Mouse (Mus musculus) G1E (cell line): Measurements from ENCODE around the gene Faap20. TPM values are rescaled to one million over a fixed set of nuclear protein-coding genes. Genes with fewer than 3 reads are reported as not detected.
A peak's percentile ranks its signal among the peaks of the same experiment; 100 is the strongest.

Experiments used
- ATAC-seq: 2 replicates; pipeline ENCODE4 v1.8.0; 2016; ENCODE audit warnings: mild to moderate bottlenecking; ENCODE audit not compliant: insufficient number of reproducible peaks, poor library complexity, low FRiP score, severe bottlenecking; ENCODE audit errors: extremely low read depth
- DNase-seq: peaks from one replicate; pipeline ENCODE4 v3.0.0; 2012; ENCODE audit warnings: low spot score
- H3K27me3 ChIP-seq: 2 replicates; pipeline ENCODE4 v1.6.1; 2012; ENCODE audit warnings: mild to moderate bottlenecking, low read length, inconsistent platforms; ENCODE audit not compliant: insufficient read depth
- H3K36me3 ChIP-seq: replicated peaks from 2 replicates; pipeline ENCODE3; 2012; ENCODE audit warnings: mild to moderate bottlenecking, inconsistent platforms
- H3K4me1 ChIP-seq: 2 replicates; pipeline ENCODE4 v1.6.1; 2012; ENCODE audit warnings: low read depth, low read length, inconsistent platforms, mixed read lengths; ENCODE audit not compliant: insufficient read depth
- H3K4me3 ChIP-seq: 2 replicates; pipeline ENCODE4 v1.5.1; 2012; ENCODE audit warnings: low read depth, mild to moderate bottlenecking, inconsistent platforms, low read length, moderate library complexity, mixed read lengths
- H3K9me3 ChIP-seq: replicated peaks from 2 replicates; pipeline ENCODE4 v1.6.1; 2012; ENCODE audit warnings: inconsistent platforms
- CTCF ChIP-seq: IDR thresholded peaks from 2 replicates; pipeline ENCODE4 v1.5.1; 2012; ENCODE audit warnings: low read depth, low read length, inconsistent platforms, mixed read lengths
- GATA1 ChIP-seq: IDR thresholded peaks from 2 replicates; pipeline ENCODE4 v1.6.1; 2012; ENCODE audit warnings: borderline replicate concordance, low read length, inconsistent platforms, mixed read lengths
- GATA2 ChIP-seq: IDR thresholded peaks from 2 replicates; pipeline ENCODE4 v1.6.1; 2012; ENCODE audit warnings: low read depth, low read length, inconsistent platforms, borderline replicate concordance
- POLR2AphosphoS5 ChIP-seq: IDR thresholded peaks from 2 replicates; pipeline ENCODE4 v1.6.1; 2012; ENCODE audit warnings: low read depth, low read length, inconsistent platforms; ENCODE audit not compliant: insufficient replicate concordance
- TAL1 ChIP-seq: conservative IDR thresholded peaks from 2 replicates; pipeline ENCODE4 v1.6.1; 2012; ENCODE audit warnings: low read depth, low read length, inconsistent platforms, mixed read lengths
- polyA plus RNA-seq: library from polyadenylated mRNA; stranded (reverse); fragments of >175 nt; gene quantifications from 2 replicates; pipeline ENCODE4 v1.2.3, GENCODE M21; 2012
- total RNA-seq, 2 experiments: library from RNA; stranded (forward) in 1 of 2; stranded (reverse) in 1 of 2; fragments of 200-1000 nt in 1 of 2; fragments of >200 nt in 1 of 2; fragmentation: Nextera tagmentation in 1 of 2; gene quantifications; 2 replicates each; pipeline ENCODE4 v1.2.3; 2014 to 2017

Faap20 gene
- total and polyA plus RNA-seq, 3 experiments: 23.5 to 45.5 (median 24.9) TPM

GRCm38 (mm10) chr4:155250361-155251117 is 937 bp downstream of the Faap20 start:
- Histone ChIP-seq H3K27me3 (peaks cover 7% of the 10 kb centered on the region; the same call in 1 of the 2 replicates), H3K4me1 (peaks cover 45% of the 10 kb centered on the region), H3K9me3 (no peaks in the 10 kb centered on the region), H3K4me3 (peak overlapping the region; percentile 78), H3K36me3 (peaks cover 31% of the 10 kb centered on the region)
- ATAC-seq (peak; percentile 18; the same call in 1 of the 2 replicates), DNase-seq (peak; percentile 20)
- no peak for TF ChIP-seq GATA1

- DNase-seq: no peak
- ATAC-seq: no peak
- H3K4me1 ChIP-seq: peaks cover 41% of the 10 kb centered on the region
- no peak for TF ChIP-seq GATA1
- TF ChIP-seq CTCF: no peak
- no peak for TF ChIP-seq TAL1
- no peak for TF ChIP-seq GATA2
- H3K9me3 ChIP-seq: no peaks in the 10 kb centered on the region
- peaks cover 36% of the 10 kb centered on the region for H3K36me3 ChIP-seq
- H3K27me3 ChIP-seq: peaks cover 7% of the 10 kb centered on the region; the same call in 1 of the 2 replicates
- no peak overlapping the region; the same call in 1 of the 2 replicates for H3K4me3 ChIP-seq
These were observed 1.5 kb downstream of the Faap20 start for GRCm38 (mm10) chr4:155251147-155251546.

- Histone ChIP-seq H3K4me3 (no peak overlapping the region), H3K27me3 (no peaks in the 10 kb centered on the region), H3K4me1 (peaks cover 38% of the 10 kb centered on the region), H3K36me3 (peaks cover 44% of the 10 kb centered on the region), H3K9me3 (no peaks in the 10 kb centered on the region)
- TF ChIP-seq GATA1: no peak
- no peak for TF ChIP-seq POLR2AphosphoS5
- no peak for TF ChIP-seq TAL1
- TF ChIP-seq CTCF: no peak
- no peak for TF ChIP-seq GATA2
- no peak for DNase-seq
- ATAC-seq: no peak
These were observed 2.7 kb downstream of the Faap20 start for GRCm38 (mm10) chr4:155252253-155252652.

- Histone ChIP-seq H3K4me3 (no peak overlapping the region), H3K4me1 (no peaks in the 10 kb centered on the region), H3K9me3 (no peaks in the 10 kb centered on the region), H3K36me3 (no peaks in the 10 kb centered on the region), H3K27me3 (peaks cover 30% of the 10 kb centered on the region)
- no peak for DNase-seq
- no peak for ATAC-seq
- TF ChIP-seq CTCF (no peak), POLR2AphosphoS5 (no peak), GATA2 (no peak), GATA1 (no peak), TAL1 (no peak)
These were observed 15.1 kb downstream of the Faap20 start for GRCm38 (mm10) chr4:155264521-155265321.

- Histone ChIP-seq H3K27me3 (peaks cover 26% of the 10 kb centered on the region), H3K9me3 (no peaks in the 10 kb centered on the region), H3K36me3 (no peaks in the 10 kb centered on the region), H3K4me3 (no peak overlapping the region), H3K4me1 (no peaks in the 10 kb centered on the region)
- DNase-seq (no peak), ATAC-seq (no peak)
- TF ChIP-seq GATA1: no peak
- TF ChIP-seq GATA2: no peak
- TF ChIP-seq POLR2AphosphoS5: no peak
- TF ChIP-seq CTCF: no peak
- no peak for TF ChIP-seq TAL1
These were observed 17.5 kb downstream of the Faap20 start for GRCm38 (mm10) chr4:155267047-155267543.

- ATAC-seq (no peak), DNase-seq (no peak)
- TF ChIP-seq GATA1 (no peak), POLR2AphosphoS5 (no peak)
- Histone ChIP-seq H3K9me3 (no peaks in the 10 kb centered on the region), H3K4me3 (no peak overlapping the region), H3K36me3 (no peaks in the 10 kb centered on the region), H3K27me3 (peaks cover 27% of the 10 kb centered on the region), H3K4me1 (no peaks in the 10 kb centered on the region)
These were observed 18.1 kb downstream of the Faap20 start for GRCm38 (mm10) chr4:155267639-155268175.
